Mouse (Mus musculus) ES-Bruce4 (cell line): ENCODE data around the gene Kctd6. TPM values are rescaled to one million over a fixed set of nuclear protein-coding genes. Genes with fewer than 3 reads are reported as not detected.

Source experiments
- H3K27ac ChIP-seq: 2 replicates; pipeline ENCODE4 v1.5.1; 2012; ENCODE audit warnings: low read length, inconsistent platforms; ENCODE audit not compliant: insufficient read depth
- H3K27me3 ChIP-seq: 2 replicates; pipeline ENCODE4 v1.6.1; 2012; ENCODE audit warnings: mild to moderate bottlenecking, low read length, inconsistent platforms; ENCODE audit not compliant: control insufficient read depth, poor library complexity, insufficient read depth, severe bottlenecking
- H3K36me3 ChIP-seq: 2 replicates; pipeline ENCODE4 v1.6.1; 2012; ENCODE audit warnings: inconsistent platforms, mild to moderate bottlenecking, low read length, moderate library complexity; ENCODE audit not compliant: control insufficient read depth, poor library complexity, insufficient read depth, severe bottlenecking
- H3K4me1 ChIP-seq: one replicate; pipeline ENCODE4 v1.8.1; 2011; ENCODE audit warnings: low read length; ENCODE audit not compliant: control insufficient read depth, insufficient read depth
- H3K4me3 ChIP-seq: 2 replicates; pipeline ENCODE4 v1.5.1; 2011; ENCODE audit warnings: low read depth, mild to moderate bottlenecking, low read length
- H3K9ac ChIP-seq: 2 replicates; pipeline ENCODE4 v1.6.1; 2012; ENCODE audit warnings: low read depth, mild to moderate bottlenecking, inconsistent platforms; ENCODE audit not compliant: poor library complexity, severe bottlenecking
- H3K9me3 ChIP-seq: replicated peaks from 2 replicates; pipeline ENCODE4 v1.6.1; 2012; ENCODE audit warnings: mild to moderate bottlenecking, low read length, inconsistent platforms; ENCODE audit not compliant: control insufficient read depth, poor library complexity, insufficient read depth, severe bottlenecking
- CTCF ChIP-seq: IDR thresholded peaks from one replicate; pipeline ENCODE4 v1.8.1; 2011; ENCODE audit warnings: low read depth, low read length
- EP300 ChIP-seq: IDR thresholded peaks from 2 replicates; pipeline ENCODE4 v1.6.1; 2011; ENCODE audit warnings: low read depth, low read length; ENCODE audit not compliant: insufficient read depth
- POLR2A ChIP-seq: IDR thresholded peaks from one replicate; pipeline ENCODE4 v1.8.1; 2011; ENCODE audit warnings: low read length; ENCODE audit not compliant: insufficient read depth
- polyA plus RNA-seq: library from polyadenylated mRNA; stranded (reverse); fragments of >200 nt; gene quantifications from 2 replicates; pipeline ENCODE4 v1.2.4, GENCODE M21; 2011; ENCODE audit warnings: low read depth; ENCODE audit not compliant: missing spikeins, insufficient read depth, insufficient read length

Kctd6 gene
- polyA plus RNA-seq, 1 experiment = 35.6 TPM

DNA sequence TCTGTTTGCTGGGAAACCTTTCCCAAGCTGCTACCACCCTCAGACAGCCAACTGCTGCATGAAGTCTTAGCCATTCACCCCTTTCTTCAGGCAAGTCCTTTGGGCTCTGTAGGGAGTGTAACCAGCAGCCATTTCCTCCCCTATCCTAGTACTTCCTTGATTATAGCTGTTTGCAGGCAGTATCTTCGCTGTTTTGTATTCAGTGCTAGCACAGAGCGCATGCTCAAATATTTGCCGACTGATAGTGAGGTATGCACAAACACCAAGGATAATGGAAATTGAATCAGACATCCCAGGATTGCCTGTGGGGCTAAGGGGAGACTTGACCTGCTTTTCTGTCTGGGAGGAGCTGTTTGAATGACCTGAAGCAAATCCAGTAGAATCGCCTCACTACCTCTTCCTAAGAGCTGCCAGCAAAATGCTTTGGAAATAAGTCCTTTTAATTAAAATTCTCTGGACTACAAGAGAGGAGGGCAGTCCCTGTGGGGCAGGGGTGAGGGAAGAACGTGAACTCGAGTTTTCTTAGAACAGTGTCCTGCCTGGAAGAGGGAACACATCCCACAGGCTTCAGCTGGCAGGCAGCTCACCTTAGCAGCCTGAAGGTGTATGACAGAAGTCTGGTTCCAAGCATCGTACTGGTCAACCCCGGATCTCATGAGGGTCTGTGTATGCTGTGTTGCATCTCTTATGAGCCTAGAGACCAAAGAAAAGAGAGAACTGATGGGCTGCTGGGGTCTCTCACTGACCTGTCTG, 29.4 kb downstream of the Kctd6 start:
- no peak overlapping the region for H3K27ac ChIP-seq
- no peaks in the 10 kb centered on the region for H3K27me3 ChIP-seq
- no peak for TF ChIP-seq CTCF
- no peak for TF ChIP-seq POLR2A
- no peak for TF ChIP-seq EP300
- no peak overlapping the region for H3K4me3 ChIP-seq
- no peaks in the 10 kb centered on the region for H3K9me3 ChIP-seq
- H3K9ac ChIP-seq = no peak overlapping the region
- H3K36me3 ChIP-seq = no peaks in the 10 kb centered on the region
- H3K4me1 ChIP-seq = no peaks in the 10 kb centered on the region

GRCm38 (mm10) chr14:8244211-8244611, 30.3 kb downstream of the Kctd6 start:
- H3K27me3 ChIP-seq = no peaks in the 10 kb centered on the region
- no peaks in the 10 kb centered on the region for H3K9me3 ChIP-seq
- no peaks in the 10 kb centered on the region for H3K36me3 ChIP-seq
- H3K4me1 ChIP-seq = no peaks in the 10 kb centered on the region
- H3K9ac ChIP-seq = no peak overlapping the region
- H3K27ac ChIP-seq = no peak overlapping the region
- H3K4me3 ChIP-seq = no peak overlapping the region
- TF ChIP-seq CTCF = no peak
- TF ChIP-seq POLR2A = no peak
- TF ChIP-seq EP300 = no peak

GRCm38 (mm10) chr14:8246878-8247277, 32.9 kb downstream of the Kctd6 start:
- no peaks in the 10 kb centered on the region for H3K9me3 ChIP-seq
- no peaks in the 10 kb centered on the region for H3K27me3 ChIP-seq
- no peak overlapping the region for H3K27ac ChIP-seq
- no peaks in the 10 kb centered on the region for H3K36me3 ChIP-seq
- no peaks in the 10 kb centered on the region for H3K4me1 ChIP-seq
- H3K9ac ChIP-seq = no peak overlapping the region
- TF ChIP-seq CTCF = no peak
- no peak for TF ChIP-seq EP300
- TF ChIP-seq POLR2A = no peak
- no peak overlapping the region for H3K4me3 ChIP-seq

GRCm38 (mm10) chr14:8249206-8249605, 35.3 kb downstream of the Kctd6 start:
- Histone ChIP-seq H3K4me3 (no peak overlapping the region), H3K9me3 (no peaks in the 10 kb centered on the region), H3K27ac (no peak overlapping the region), H3K4me1 (no peaks in the 10 kb centered on the region), H3K36me3 (no peaks in the 10 kb centered on the region), H3K27me3 (no peaks in the 10 kb centered on the region), H3K9ac (no peak overlapping the region)
- TF ChIP-seq POLR2A (no peak), CTCF (no peak), EP300 (no peak)

- no peaks in the 10 kb centered on the region for H3K9me3 ChIP-seq
- no peaks in the 10 kb centered on the region for H3K27me3 ChIP-seq
- H3K4me1 ChIP-seq = no peaks in the 10 kb centered on the region
- H3K9ac ChIP-seq = no peak overlapping the region
- TF ChIP-seq CTCF = no peak
- no peak for TF ChIP-seq EP300
- no peak for TF ChIP-seq POLR2A
- H3K27ac ChIP-seq = no peak overlapping the region
- no peaks in the 10 kb centered on the region for H3K36me3 ChIP-seq
- no peak overlapping the region for H3K4me3 ChIP-seq
Measured at GRCm38 (mm10) chr14:8250141-8250871, 36.4 kb downstream of the Kctd6 start.

- H3K27ac ChIP-seq = no peak overlapping the region
- no peak overlapping the region for H3K9ac ChIP-seq
- no peak for TF ChIP-seq POLR2A
- TF ChIP-seq EP300 = no peak
- no peak for TF ChIP-seq CTCF
- no peaks in the 10 kb centered on the region for H3K9me3 ChIP-seq
- H3K27me3 ChIP-seq = no peaks in the 10 kb centered on the region
- no peak overlapping the region for H3K4me3 ChIP-seq
- H3K36me3 ChIP-seq = no peaks in the 10 kb centered on the region
- H3K4me1 ChIP-seq = no peaks in the 10 kb centered on the region
Measured at GRCm38 (mm10) chr14:8251330-8251885, 37.5 kb downstream of the Kctd6 start.
